Mouse (Mus musculus): ENCODE data around the gene Psmd6. TPM values are rescaled to one million over a fixed set of nuclear protein-coding genes. Genes with fewer than 3 reads are reported as not detected.

Psmd6 gene
- 94.0 TPM for polyA plus RNA-seq (2014; fragmentation: Illumina TruSeq; extraction: RNeasy Lipid Tissue Mini Kit (QIAGEN cat#74804); ENCODE audit: low read depth, low replicate concordance)

DNA sequence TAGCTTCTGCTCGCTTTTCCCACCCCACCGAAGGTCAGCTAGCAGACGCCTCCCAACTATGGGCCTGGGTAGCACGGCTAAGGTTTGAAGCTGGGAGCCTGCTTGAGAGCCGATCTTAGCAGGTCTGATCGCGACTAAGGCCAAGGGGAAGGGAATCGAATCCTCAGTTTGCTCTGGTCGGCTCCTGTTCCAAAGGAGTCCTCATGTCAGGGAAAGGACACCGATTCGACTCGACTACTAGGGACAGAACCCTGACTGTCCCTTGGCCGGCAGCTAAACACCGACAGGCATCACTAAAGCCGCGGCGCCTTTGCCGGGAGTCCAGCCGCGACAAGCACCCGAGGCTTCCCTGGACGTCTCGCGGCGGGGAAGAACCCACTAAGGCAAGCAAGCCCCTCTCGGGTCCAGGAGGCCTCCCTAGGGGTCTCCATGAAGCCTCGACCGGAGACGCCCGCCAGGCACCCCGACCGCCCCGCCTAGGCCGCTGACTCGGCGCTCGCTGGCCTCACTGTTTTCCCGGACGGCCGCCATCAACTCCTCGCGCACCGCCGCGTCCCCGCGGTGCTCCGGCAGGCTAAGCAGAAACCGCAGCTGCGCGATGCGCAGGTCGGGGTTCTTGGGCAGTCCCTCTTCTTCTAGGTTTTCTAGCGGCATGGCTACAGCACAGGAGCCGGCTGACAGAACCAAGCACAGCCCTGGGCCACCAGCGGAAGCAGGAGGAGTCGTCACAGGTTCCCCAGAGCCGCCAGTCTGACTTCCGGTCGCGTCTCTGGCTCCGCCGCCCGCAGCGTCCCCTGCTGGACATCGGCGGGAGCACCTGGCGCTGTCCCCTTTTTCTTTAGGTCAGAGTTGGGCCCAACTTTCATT, at the start of gene Psmd6:
Gene Psmd6 (minus strand): TSS at position 755 of the 867 bp plus-strand sequence.

Other genes starting within 250 kb of the Psmd6 start
- gene Gm281, start 206.5 kb downstream of the Psmd6 start, polyA plus RNA-seq (2014; fragmentation: Illumina TruSeq; extraction: RNeasy Lipid Tissue Mini Kit (QIAGEN cat#74804); ENCODE audit: low read depth, low replicate concordance) = not detected
- 12.2 TPM for gene Atxn7, start 159.5 kb downstream of the Psmd6 start, polyA plus RNA-seq (2014; fragmentation: Illumina TruSeq; extraction: RNeasy Lipid Tissue Mini Kit (QIAGEN cat#74804); ENCODE audit: low read depth, low replicate concordance)
- gene Thoc7, start 159.1 kb downstream of the Psmd6 start, polyA plus RNA-seq (2014; fragmentation: Illumina TruSeq; extraction: RNeasy Lipid Tissue Mini Kit (QIAGEN cat#74804); ENCODE audit: low read depth, low replicate concordance) = 102 TPM
- gene Olfr720, start 65.9 kb upstream of the Psmd6 start, polyA plus RNA-seq (2014; fragmentation: Illumina TruSeq; extraction: RNeasy Lipid Tissue Mini Kit (QIAGEN cat#74804); ENCODE audit: low read depth, low replicate concordance) = not detected
- gene Olfr31, start 201.8 kb upstream of the Psmd6 start, polyA plus RNA-seq (2014; fragmentation: Illumina TruSeq; extraction: RNeasy Lipid Tissue Mini Kit (QIAGEN cat#74804); ENCODE audit: low read depth, low replicate concordance) = not detected
- 4.3 TPM for gene Il3ra, start 225.3 kb upstream of the Psmd6 start, polyA plus RNA-seq (2014; fragmentation: Illumina TruSeq; extraction: RNeasy Lipid Tissue Mini Kit (QIAGEN cat#74804); ENCODE audit: low read depth, low replicate concordance)